Mouse (Mus musculus): Measurements from ENCODE around the gene Lipo2.
"Not testable (repeated sequence)": the region's sequence is repeated elsewhere in the genome, so short reads cannot be mapped to it uniquely, and the experiment has no call there.

The Lipo2 gene

GRCm38 (mm10) chr19:33751259-33751658 lies at the start of gene Lipo2:
Lipo2 (minus strand) TSS chr19:33751359.
- not testable (repeated sequence) for DNase-seq

DNA sequence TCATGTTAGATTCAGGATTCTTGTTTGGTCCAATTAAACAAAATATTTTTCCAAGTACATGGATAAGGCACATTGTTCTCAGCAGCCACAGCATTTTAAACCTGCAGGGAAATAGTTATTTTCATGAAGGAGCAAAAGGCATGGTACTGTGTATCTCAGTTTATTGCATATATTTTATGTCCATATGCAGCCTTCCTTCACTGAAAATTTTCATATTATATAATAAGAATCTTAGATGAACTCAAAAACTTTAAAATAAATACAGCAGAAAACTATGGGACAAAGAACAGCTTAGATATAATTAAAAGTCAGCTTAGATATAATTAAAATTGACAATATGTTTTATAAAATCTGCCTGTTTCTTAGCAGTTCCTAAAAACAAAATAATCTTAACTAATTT lies 36.2 kb upstream of the Lipo2 start, which contains the start of gene Lipo1:
Gene Lipo1 (minus strand): TSS at position 101 of the 400 bp plus-strand sequence.
- not testable (repeated sequence) for DNase-seq

- DNase-seq = no peak
These were observed 35.6 kb upstream of the Lipo2 start for GRCm38 (mm10) chr19:33786576-33787277.

DNA sequence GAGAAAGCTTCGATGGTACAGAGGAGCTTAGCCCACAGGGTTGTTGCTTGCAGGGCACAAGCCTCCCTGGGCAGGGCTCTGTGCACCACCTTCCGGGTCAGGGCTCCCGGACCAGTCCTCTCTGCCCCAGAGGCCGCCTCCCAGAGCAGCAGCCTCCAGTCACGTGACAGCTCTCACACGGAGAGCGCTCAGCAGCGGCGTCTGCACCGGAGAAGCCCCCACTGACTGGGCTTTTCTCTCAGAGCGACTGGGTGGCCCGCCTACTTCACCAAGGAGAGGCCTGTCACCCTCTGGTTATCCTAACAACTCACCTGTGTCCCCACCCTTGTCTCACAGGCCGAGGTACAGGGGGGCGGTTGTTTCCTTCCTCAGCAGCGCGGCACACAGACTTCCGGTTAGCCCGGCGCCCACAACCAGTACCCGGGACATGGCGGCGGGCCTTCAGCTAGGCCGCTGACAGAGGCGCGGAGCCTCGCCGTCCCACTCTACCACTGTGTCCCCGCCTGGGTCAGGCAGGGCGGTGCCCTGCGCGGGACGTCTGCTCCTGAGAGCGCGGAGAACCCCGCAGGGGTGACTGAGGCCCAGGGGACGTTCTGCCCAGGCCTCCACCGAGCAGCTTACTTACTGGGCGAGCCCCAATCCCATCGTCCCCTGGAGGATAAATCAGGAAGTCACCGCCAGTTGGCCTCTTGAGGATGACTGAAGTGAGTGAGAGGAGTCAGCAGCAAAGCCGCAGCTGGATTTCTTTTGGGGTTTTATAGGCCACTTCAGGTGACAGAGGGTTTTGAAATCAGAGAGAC lies 10.3 kb upstream of the Lipo2 start, which contains the start of gene Lipo3:
Gene Lipo3 (minus strand): TSS at position 665 of the 800 bp plus-strand sequence.
- peak; percentile 21 for DNase-seq
